Mouse (Mus musculus) forebrain, embryonic 16.5 days (tissue): ENCODE data around the gene Tnfrsf17. TPM values are rescaled to one million over a fixed set of nuclear protein-coding genes. Genes with fewer than 3 reads are reported as not detected.
"Not testable (repeated sequence)": the region's sequence is repeated elsewhere in the genome, so short reads cannot be mapped to it uniquely, and the experiment has no call there.

Experiments used
- ATAC-seq: fragments of 200-750 bp; cut with Nextera tagmentation; 2 replicates; pipeline ENCODE4 v1.8.0; 2017; ENCODE audit warnings: mild to moderate bottlenecking, moderate library complexity
- H3K27ac ChIP-seq: fragments of 300-500 bp; sonication (generic); 2 replicates; pipeline ENCODE4 v1.5.1; 2014; ENCODE audit warnings: low read length, control low read depth
- H3K27me3 ChIP-seq: fragments of 300-500 bp; sonication (generic); replicated peaks from 2 replicates; pipeline ENCODE4 v1.6.1; 2014; ENCODE audit warnings: low read length; ENCODE audit not compliant: control insufficient read depth, insufficient read depth
- H3K36me3 ChIP-seq: fragments of 300-500 bp; sonication (generic); 2 replicates; pipeline ENCODE4 v1.6.1; 2014; ENCODE audit not compliant: control insufficient read depth, insufficient read depth
- H3K4me1 ChIP-seq: fragments of 300-500 bp; sonication (generic); replicated peaks from 2 replicates; pipeline ENCODE4 v1.6.1; 2014; ENCODE audit warnings: low read length; ENCODE audit not compliant: control insufficient read depth, insufficient read depth
- H3K4me2 ChIP-seq: fragments of 300-500 bp; sonication (generic); 2 replicates; pipeline ENCODE4 v1.6.1; 2014; ENCODE audit warnings: mild to moderate bottlenecking, low read length, control low read depth
- H3K4me3 ChIP-seq: fragments of 300-500 bp; sonication (generic); replicated peaks from 2 replicates; pipeline ENCODE4 v1.5.1; 2014; ENCODE audit warnings: mild to moderate bottlenecking, low read length, control low read depth
- H3K9ac ChIP-seq: fragments of 300-500 bp; sonication (generic); replicated peaks from 2 replicates; pipeline ENCODE4 v1.6.1; 2014; ENCODE audit warnings: low read depth, low read length, control low read depth
- H3K9me3 ChIP-seq: fragments of 300-500 bp; sonication (generic); 2 replicates; pipeline ENCODE4 v1.6.1; 2016; ENCODE audit warnings: low read length; ENCODE audit not compliant: control insufficient read depth
- WGBS: fragments of 180-500 bp; shearing (Covaris S2); extraction: QIAGEN DNeasy Blood & Tissue Kit; methylation state at CpG from one replicate; pipeline ENCODE4 v1.1.7; 2014; 5-methylcytosine and 5-hydroxymethylcytosine counted together
- polyA plus RNA-seq: library from polyadenylated mRNA; unstranded; fragments of >200 nt; fragmentation: Nextera tagmentation; extraction: Ambion mirVana; gene quantifications from 2 replicates; pipeline ENCODE4 v1.2.1, GENCODE M21; 2015

The Tnfrsf17 gene
- polyA plus RNA-seq, 1 experiment from 2014 or later: not detected

- not testable (repeated sequence) for ATAC-seq, H3K27ac ChIP-seq, H3K9me3 ChIP-seq, H3K4me2 ChIP-seq, H3K9ac ChIP-seq, H3K4me3 ChIP-seq, H3K27me3 ChIP-seq, H3K4me1 ChIP-seq, H3K36me3 ChIP-seq
- WGBS: 90% methylated on average over 7 of the region's 8 CpGs
Observed at GRCm38 (mm10) chr16:11288873-11289272, 24.7 kb upstream of the Tnfrsf17 start.

- not testable (repeated sequence) for H3K4me1 ChIP-seq, ATAC-seq, H3K36me3 ChIP-seq, H3K27ac ChIP-seq, H3K4me2 ChIP-seq, H3K4me3 ChIP-seq, H3K9me3 ChIP-seq, H3K9ac ChIP-seq, H3K27me3 ChIP-seq
- WGBS: 78% methylated on average over 4 of the region's 4 CpGs
Observed at GRCm38 (mm10) chr16:11295583-11295982, 18.0 kb upstream of the Tnfrsf17 start.

- not testable (repeated sequence) for H3K27ac ChIP-seq, H3K9ac ChIP-seq, ATAC-seq, H3K27me3 ChIP-seq, H3K4me2 ChIP-seq, H3K36me3 ChIP-seq, H3K4me3 ChIP-seq, H3K4me1 ChIP-seq, H3K9me3 ChIP-seq
- WGBS: 76% methylated on average over 1 of the region's 1 CpGs
Observed at GRCm38 (mm10) chr16:11297700-11298099, 15.9 kb upstream of the Tnfrsf17 start.

- Histone ChIP-seq H3K4me1 (no peaks in the 10 kb centered on the region), H3K9ac (no peak overlapping the region), H3K27ac (no peak overlapping the region), H3K36me3 (no peaks in the 10 kb centered on the region), H3K4me3 (no peak overlapping the region), H3K9me3 (no peaks in the 10 kb centered on the region), H3K4me2 (no peak overlapping the region), H3K27me3 (no peaks in the 10 kb centered on the region)
- ATAC-seq: no peak
Observed at GRCm38 (mm10) chr16:11303741-11304140, 9.9 kb upstream of the Tnfrsf17 start.

GRCm38 (mm10) chr16:11305531-11305930, 8.1 kb upstream of the Tnfrsf17 start:
- no peak overlapping the region for H3K4me3 ChIP-seq
- no peak for ATAC-seq
- H3K9me3 ChIP-seq: no peaks in the 10 kb centered on the region
- H3K36me3 ChIP-seq: no peaks in the 10 kb centered on the region
- no peak overlapping the region for H3K4me2 ChIP-seq
- H3K27me3 ChIP-seq: no peaks in the 10 kb centered on the region
- H3K27ac ChIP-seq: no peak overlapping the region
- no peak overlapping the region for H3K9ac ChIP-seq
- H3K4me1 ChIP-seq: no peaks in the 10 kb centered on the region
- 93% methylated on average over 2 of the region's 2 CpGs for WGBS

- ATAC-seq: no peak
- WGBS: 80% methylated on average over 5 of the region's 5 CpGs
- H3K4me1 ChIP-seq: no peaks in the 10 kb centered on the region
Observed at GRCm38 (mm10) chr16:11315786-11316320, 2.2 kb downstream of the Tnfrsf17 start.

GRCm38 (mm10) chr16:11316748-11317147, 3.1 kb downstream of the Tnfrsf17 start:
- no peaks in the 10 kb centered on the region for H3K36me3 ChIP-seq
- no peak overlapping the region for H3K4me2 ChIP-seq
- H3K4me1 ChIP-seq: no peaks in the 10 kb centered on the region; the same call in 1 of the 2 replicates
- WGBS: 74% methylated on average over 5 of the region's 5 CpGs
- H3K9ac ChIP-seq: no peak overlapping the region
- H3K4me3 ChIP-seq: no peak overlapping the region
- no peak for ATAC-seq
- no peak overlapping the region for H3K27ac ChIP-seq
- H3K9me3 ChIP-seq: no peaks in the 10 kb centered on the region
- no peaks in the 10 kb centered on the region for H3K27me3 ChIP-seq

More at GRCm38 (mm10) chr16:11315786-11316320, 2.2 kb downstream of the Tnfrsf17 start:
- Histone ChIP-seq H3K9me3 (no peaks in the 10 kb centered on the region), H3K4me3 (no peak overlapping the region), H3K4me2 (no peak overlapping the region), H3K36me3 (no peaks in the 10 kb centered on the region), H3K27ac (no peak overlapping the region), H3K27me3 (no peaks in the 10 kb centered on the region), H3K9ac (no peak overlapping the region)

GRCm38 (mm10) chr16:11317324-11317723, 3.7 kb downstream of the Tnfrsf17 start:
- H3K4me2 ChIP-seq: no peak overlapping the region
- no peak for ATAC-seq
- H3K9ac ChIP-seq: no peak overlapping the region
- WGBS: 77% methylated on average over 6 of the region's 6 CpGs
- H3K4me1 ChIP-seq: peaks cover 6% of the 10 kb centered on the region
- H3K27ac ChIP-seq: no peak overlapping the region
- no peak overlapping the region for H3K4me3 ChIP-seq
- H3K9me3 ChIP-seq: no peaks in the 10 kb centered on the region
- H3K27me3 ChIP-seq: no peaks in the 10 kb centered on the region
- H3K36me3 ChIP-seq: no peaks in the 10 kb centered on the region

- peak within 1 kb of the TSS; percentile 87 for H3K9ac ChIP-seq
- peak; percentile 99 for ATAC-seq
- WGBS: 5% methylated on average over 47 of the region's 61 CpGs
- H3K36me3 ChIP-seq: no peaks in the 10 kb centered on the region
- H3K9me3 ChIP-seq: no peaks in the 10 kb centered on the region
- peak within 1 kb of the TSS; percentile 95 for H3K4me2 ChIP-seq
- peaks cover 15% of the 10 kb centered on the region for H3K4me1 ChIP-seq
- no peaks in the 10 kb centered on the region for H3K27me3 ChIP-seq
- peak within 1 kb of the TSS; percentile 91 for H3K27ac ChIP-seq
- peak within 1 kb of the TSS; percentile 73 for H3K4me3 ChIP-seq
Observed at GRCm38 (mm10) chr16:11322409-11323323, 9.1 kb downstream of the Tnfrsf17 start, which contains the start of gene Snx29. Snx29 (plus strand) TSS chr16:11322908.
